Mouse (Mus musculus) spleen, adult 10 weeks (tissue): Measurements from ENCODE around the gene Tdrd9. TPM values are rescaled to one million over a fixed set of nuclear protein-coding genes. Genes with fewer than 3 reads are reported as not detected.

Experiments
- polyA plus RNA-seq: library from polyadenylated mRNA; stranded (reverse); fragments of 350-450 nt; fragmentation: Illumina TruSeq; extraction: RNeasy Lipid Tissue Mini Kit (QIAGEN cat#74804); gene quantifications from one replicate; pipeline ENCODE4 v1.2.3, GENCODE M21; 2015; ENCODE audit warnings: low replicate concordance; ENCODE audit not compliant: insufficient read depth

Gene Tdrd9
- not detected for polyA plus RNA-seq

GRCm38 (mm10) chr12:111971231-111971686 is at the start of gene Tdrd9:
Tdrd9 (plus strand) TSS chr12:111971559.

GRCm38 (mm10) chr12:111966683-111967173 is 4.6 kb upstream of the Tdrd9 start, which contains the start of gene Atp5mpl:
Atp5mpl (minus strand) TSS chr12:111966977.

GRCm38 (mm10) chr12:111980887-111981367 is 9.6 kb downstream of the Tdrd9 start, which contains the start of gene Rd3l:
Rd3l (minus strand) TSS chr12:111981317.

GRCm38 (mm10) chr12:112106541-112106971 is 135.2 kb downstream of the Tdrd9 start, which contains the start of gene Aspg:
Aspg (plus strand) TSS chr12:112106679.

Other genes starting within 250 kb of the Tdrd9 start
- gene Klc1, start 212.7 kb upstream of the Tdrd9 start, polyA plus RNA-seq: 55.0 TPM
- 1.9 TPM for gene Xrcc3, start 157.7 kb upstream of the Tdrd9 start, polyA plus RNA-seq
- gene Zfyve21, start 157.4 kb upstream of the Tdrd9 start, polyA plus RNA-seq: 10.6 TPM
- gene Ppp1r13b, start 63.4 kb upstream of the Tdrd9 start, polyA plus RNA-seq: 21.9 TPM
- 546 TPM for gene Atp5mpl, start 4.6 kb upstream of the Tdrd9 start, polyA plus RNA-seq
- not detected for gene Rd3l, start 9.8 kb downstream of the Tdrd9 start, polyA plus RNA-seq
- gene Aspg, start 135.1 kb downstream of the Tdrd9 start, polyA plus RNA-seq: not detected
- gene Kif26a, start 174.6 kb downstream of the Tdrd9 start, polyA plus RNA-seq: 0.25 TPM